Mouse (Mus musculus) gastrocnemius, postnatal 14 days (tissue): ENCODE results near the gene Fopnl. TPM values are rescaled to one million over a fixed set of nuclear protein-coding genes. Genes with fewer than 3 reads are reported as not detected.

Source experiments
- DNase-seq: peaks from one replicate; pipeline ENCODE4 v3.0.0; 2021; ENCODE audit warnings: mixed read lengths
- intact Hi-C: fragments of 180-260 bp; cut with DNase I; formaldehyde crosslinking; loops from one replicate; pipeline ENCODE4 v1.15.1; 2025; ENCODE audit warnings: low total_unique reads
- total RNA-seq, 2 experiments: library from RNA; stranded (reverse); gene quantifications; 2 replicates each; pipeline ENCODE4 v1.2.3; 2021

Fopnl gene
- total RNA-seq, 2 experiments from 2014 or later, result 54.2 to 61.6 TPM

DNA sequence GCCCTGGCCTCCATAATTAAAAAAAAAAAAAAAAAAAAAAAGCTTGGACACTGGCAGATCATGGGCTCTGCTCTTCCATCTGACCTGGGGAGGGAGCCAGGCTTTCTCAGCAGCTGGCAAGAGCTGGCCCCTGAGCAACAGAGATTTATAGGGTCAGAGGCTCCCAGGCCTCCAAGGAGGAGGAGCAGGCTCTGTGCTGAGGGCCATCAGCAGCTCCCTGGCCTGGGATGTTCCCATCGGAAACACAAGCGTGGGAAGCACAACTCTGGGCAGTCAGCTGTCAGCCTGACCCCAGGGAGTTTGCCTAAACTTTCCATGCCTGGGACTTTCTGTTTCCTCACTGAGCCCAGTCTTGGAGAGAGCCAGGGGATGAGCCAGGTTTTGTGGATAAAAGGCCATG, 58.3 kb downstream of the Fopnl start:
- peak; percentile 77 for DNase-seq
- intact Hi-C loops, result no loop called here

DNA sequence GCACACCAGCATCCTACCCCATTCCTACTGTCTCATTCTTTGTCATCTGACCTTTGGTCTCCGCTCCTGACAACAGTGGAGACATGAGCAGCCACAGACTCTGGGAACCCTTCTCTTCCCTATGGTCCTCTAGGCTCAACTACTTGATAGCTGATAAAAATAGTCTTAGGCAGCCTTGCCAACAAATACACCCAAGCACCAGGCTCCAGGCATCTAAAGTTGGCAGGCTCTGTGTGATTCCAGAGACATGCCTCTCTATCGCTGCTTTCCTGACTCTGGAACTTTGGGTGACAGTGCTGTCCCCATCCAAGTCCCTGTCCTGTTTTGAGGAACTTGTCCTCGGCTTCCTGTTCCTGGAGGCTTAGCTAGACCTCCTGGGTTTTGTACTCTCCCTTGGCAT, 63.6 kb downstream of the Fopnl start:
- no peak for DNase-seq
- intact Hi-C loops, result no loop called here

GRCm38 (mm10) chr16:14252877-14253276, 64.3 kb downstream of the Fopnl start:
- intact Hi-C loops, result no loop called here
- DNase-seq, result no peak

GRCm38 (mm10) chr16:14249913-14250312, 67.3 kb downstream of the Fopnl start:
- intact Hi-C loops, result no loop called here
- no peak for DNase-seq

Other genes starting within 250 kb of the Fopnl start
- 10 to 100 TPM; 21.0 to 24.6 TPM for gene Nde1, start 154.1 kb downstream of the Fopnl start, total RNA-seq
- 10 to 100 TPM; 14.4 to 16.1 TPM for gene Marf1, start 154.1 kb downstream of the Fopnl start, total RNA-seq
- 10 to 100 TPM; 20.8 to 21.5 TPM for gene Myh11, start 26.0 kb downstream of the Fopnl start, total RNA-seq
- gene Abcc1, start 44.2 kb upstream of the Fopnl start, total RNA-seq, result 10 to 100 TPM; 24.0 to 24.5 TPM
- gene A630010A05Rik, start 244.9 kb upstream of the Fopnl start, total RNA-seq, result not detected